Mouse (Mus musculus) layer of hippocampus, postnatal 36 days (tissue): Measurements from ENCODE around the gene Acox1. TPM values are rescaled to one million over a fixed set of nuclear protein-coding genes. Genes with fewer than 3 reads are reported as not detected.

Experiments
- DNase-seq, 2 experiments: peaks; one replicate each; pipeline ENCODE4 v3.0.0; 2022
- total RNA-seq, 2 experiments: library from RNA; stranded (reverse); gene quantifications; 2 replicates each; pipeline ENCODE4 v1.2.3; 2021

The Acox1 gene
- total RNA-seq, 2 experiments from 2014 or later = 119 to 126 TPM

- no peak for DNase-seq
Measured at GRCm38 (mm10) chr11:116210696-116211095, 11.9 kb upstream of the Acox1 start.

- DNase-seq = no peak
Measured at GRCm38 (mm10) chr11:116209257-116209656, 10.4 kb upstream of the Acox1 start.

GRCm38 (mm10) chr11:116208660-116209059 lies 9.8 kb upstream of the Acox1 start:
- DNase-seq = no peak

- DNase-seq = no peak
Measured at GRCm38 (mm10) chr11:116206678-116207077, 7.8 kb upstream of the Acox1 start.

- DNase-seq = no peak
Measured at GRCm38 (mm10) chr11:116203150-116203549, 4.3 kb upstream of the Acox1 start.

- no peak for DNase-seq
Measured at GRCm38 (mm10) chr11:116201151-116201550, 2.3 kb upstream of the Acox1 start.

GRCm38 (mm10) chr11:116198132-116198531 lies 713 bp downstream of the Acox1 start:
- DNase-seq = no peak

GRCm38 (mm10) chr11:116197584-116197906 lies 1.3 kb downstream of the Acox1 start:
- no peak for DNase-seq

- DNase-seq = no peak
Measured at GRCm38 (mm10) chr11:116196866-116197583, 1.8 kb downstream of the Acox1 start.

GRCm38 (mm10) chr11:116196336-116196735 lies 2.5 kb downstream of the Acox1 start:
- DNase-seq = no peak

- DNase-seq = no peak
Measured at GRCm38 (mm10) chr11:116195252-116195651, 3.6 kb downstream of the Acox1 start.

GRCm38 (mm10) chr11:116194619-116195018 lies 4.2 kb downstream of the Acox1 start:
- no peak for DNase-seq

- DNase-seq = no peak
Measured at GRCm38 (mm10) chr11:116187226-116187930, 11.5 kb downstream of the Acox1 start.

GRCm38 (mm10) chr11:116186360-116186759 lies 12.5 kb downstream of the Acox1 start:
- no peak for DNase-seq

- DNase-seq = no peak
Measured at GRCm38 (mm10) chr11:116185836-116186235, 13.0 kb downstream of the Acox1 start.

- no peak for DNase-seq
Measured at GRCm38 (mm10) chr11:116178411-116179121, 20.3 kb downstream of the Acox1 start.

- DNase-seq = no peak
Measured at GRCm38 (mm10) chr11:116176010-116176409, 22.8 kb downstream of the Acox1 start.

- DNase-seq = no peak
Measured at GRCm38 (mm10) chr11:116174775-116175448, 23.9 kb downstream of the Acox1 start.

GRCm38 (mm10) chr11:116171959-116172358 lies 26.9 kb downstream of the Acox1 start:
- DNase-seq = no peak

GRCm38 (mm10) chr11:116170003-116170800 lies 28.6 kb downstream of the Acox1 start:
- no peak for DNase-seq

GRCm38 (mm10) chr11:116169214-116169613 lies 29.6 kb downstream of the Acox1 start:
- DNase-seq = no peak

- peak; percentile 96 to 97 for DNase-seq
Measured at GRCm38 (mm10) chr11:116167884-116168439, 30.9 kb downstream of the Acox1 start, which contains the start of gene Fbf1. Gene Fbf1 (minus strand): TSS chr11:116168166.
